Mouse (Mus musculus) embryo, embryonic 10 days (tissue): ENCODE results near the gene Slc35f6.
A peak's percentile ranks its signal among the peaks of the same experiment; 100 is the strongest.

Source experiments
- DNase-seq: peaks from one replicate; pipeline ENCODE4 v3.0.0-alpha.2; 2015; ENCODE audit warnings: low spot score

The Slc35f6 gene

DNA sequence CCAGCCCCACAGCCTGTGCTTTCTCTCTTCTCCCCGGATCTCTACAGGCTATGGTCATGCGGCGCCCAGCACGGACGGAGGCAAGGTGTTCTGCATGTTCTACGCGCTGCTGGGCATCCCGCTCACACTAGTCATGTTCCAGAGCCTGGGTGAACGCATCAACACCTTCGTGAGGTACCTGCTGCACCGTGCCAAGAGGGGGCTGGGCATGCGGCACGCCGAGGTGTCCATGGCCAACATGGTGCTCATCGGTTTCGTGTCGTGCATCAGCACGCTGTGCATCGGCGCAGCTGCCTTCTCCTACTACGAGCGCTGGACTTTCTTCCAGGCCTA, 25.9 kb upstream of the Slc35f6 start:
- DNase-seq: no peak

DNA sequence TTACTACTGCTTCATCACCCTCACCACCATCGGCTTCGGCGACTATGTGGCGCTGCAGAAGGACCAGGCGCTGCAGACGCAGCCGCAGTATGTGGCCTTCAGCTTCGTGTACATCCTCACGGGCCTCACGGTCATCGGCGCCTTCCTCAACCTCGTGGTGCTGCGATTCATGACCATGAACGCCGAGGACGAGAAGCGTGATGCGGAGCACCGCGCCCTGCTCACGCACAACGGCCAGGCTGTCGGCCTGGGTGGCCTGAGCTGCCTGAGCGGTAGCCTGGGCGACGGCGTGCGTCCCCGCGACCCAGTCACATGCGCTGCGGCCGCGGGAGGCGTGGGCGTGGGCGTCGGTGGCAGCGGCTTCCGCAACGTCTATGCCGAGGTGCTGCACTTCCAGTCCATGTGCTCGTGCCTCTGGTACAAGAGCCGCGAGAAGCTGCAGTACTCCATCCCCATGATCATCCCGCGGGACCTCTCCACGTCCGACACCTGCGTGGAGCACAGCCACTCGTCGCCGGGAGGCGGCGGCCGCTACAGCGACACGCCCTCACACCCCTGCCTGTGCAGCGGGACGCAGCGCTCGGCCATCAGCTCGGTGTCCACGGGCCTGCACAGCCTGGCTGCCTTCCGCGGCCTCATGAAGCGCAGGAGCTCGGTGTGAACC, 25.4 kb upstream of the Slc35f6 start:
- peak; percentile 59 for DNase-seq

- no peak for DNase-seq
Measured at GRCm38 (mm10) chr5:30622841-30623185, 24.9 kb upstream of the Slc35f6 start.

- no peak for DNase-seq
Measured at GRCm38 (mm10) chr5:30623380-30623779, 24.4 kb upstream of the Slc35f6 start.

GRCm38 (mm10) chr5:30624311-30624710, 23.4 kb upstream of the Slc35f6 start:
- no peak for DNase-seq

GRCm38 (mm10) chr5:30624908-30625307, 22.8 kb upstream of the Slc35f6 start:
- DNase-seq: no peak

GRCm38 (mm10) chr5:30625379-30625778, 22.4 kb upstream of the Slc35f6 start:
- DNase-seq: no peak

- DNase-seq: no peak
Measured at GRCm38 (mm10) chr5:30626331-30627105, 21.2 kb upstream of the Slc35f6 start.

DNA sequence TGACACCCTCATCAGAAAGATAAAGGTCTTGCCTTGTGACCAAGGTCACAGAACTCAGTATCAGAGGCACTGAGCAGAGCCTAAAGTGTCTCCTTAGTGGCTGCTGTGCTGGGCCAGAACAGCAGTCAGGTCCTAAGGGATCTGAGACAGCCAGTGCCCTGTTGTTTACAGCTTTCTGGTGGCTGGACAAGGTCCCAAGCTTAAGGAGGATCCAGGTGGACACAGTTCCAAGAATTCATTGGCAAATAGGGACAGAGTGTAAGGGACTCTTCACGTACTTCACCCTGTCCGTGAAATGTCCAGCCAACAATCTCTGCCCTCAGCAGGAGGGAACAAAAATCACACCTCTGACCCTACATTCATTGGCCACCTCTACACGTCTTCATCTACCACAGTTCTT, 19.2 kb upstream of the Slc35f6 start:
- DNase-seq: no peak

DNA sequence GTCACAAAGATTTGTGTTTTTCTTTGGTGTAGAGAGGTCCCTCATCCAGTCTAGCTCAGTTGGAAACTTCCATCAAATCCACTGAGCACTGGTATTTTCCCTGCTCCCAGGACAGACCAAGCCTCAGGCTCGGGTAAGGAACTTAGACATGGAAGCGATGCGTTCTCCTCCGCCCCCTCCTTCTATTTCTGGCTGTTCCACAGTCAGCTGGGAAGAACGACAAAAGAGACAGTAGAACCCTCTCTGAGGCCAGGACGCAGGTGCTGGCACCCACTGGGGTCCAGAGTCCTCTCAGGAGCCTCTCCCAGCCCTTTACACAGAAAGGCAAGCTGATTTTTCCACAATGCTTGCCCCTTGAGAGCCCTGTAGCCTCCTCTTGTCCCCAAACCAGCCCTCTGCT, 17.3 kb upstream of the Slc35f6 start:
- no peak for DNase-seq

- DNase-seq: no peak
Measured at GRCm38 (mm10) chr5:30632134-30632533, 15.6 kb upstream of the Slc35f6 start.

GRCm38 (mm10) chr5:30636994-30637393, 10.7 kb upstream of the Slc35f6 start:
- no peak for DNase-seq

DNA sequence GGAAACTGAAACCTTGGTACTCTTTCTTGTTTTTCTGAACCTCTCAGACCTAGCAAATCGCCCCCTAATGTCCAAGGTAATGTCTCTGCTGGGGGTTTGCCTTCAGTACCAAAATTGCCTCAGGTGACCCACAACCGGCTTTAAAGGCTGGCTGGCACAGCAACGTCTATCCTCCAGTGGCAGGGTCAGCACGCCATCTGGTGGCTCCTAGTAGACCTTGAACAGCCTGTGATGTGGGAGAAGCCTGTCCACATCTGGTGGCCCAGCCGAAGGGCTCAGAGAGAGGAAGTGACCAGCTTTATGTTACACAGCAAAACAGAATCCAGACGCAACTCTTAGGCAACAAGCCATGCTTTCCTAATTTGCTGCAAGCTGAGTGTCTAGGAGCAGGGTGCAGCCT, 9.7 kb upstream of the Slc35f6 start:
- DNase-seq: peak; percentile 92

GRCm38 (mm10) chr5:30643477-30644179, 4.1 kb upstream of the Slc35f6 start:
- no peak for DNase-seq

GRCm38 (mm10) chr5:30646036-30646435, 1.7 kb upstream of the Slc35f6 start:
- DNase-seq: no peak

DNA sequence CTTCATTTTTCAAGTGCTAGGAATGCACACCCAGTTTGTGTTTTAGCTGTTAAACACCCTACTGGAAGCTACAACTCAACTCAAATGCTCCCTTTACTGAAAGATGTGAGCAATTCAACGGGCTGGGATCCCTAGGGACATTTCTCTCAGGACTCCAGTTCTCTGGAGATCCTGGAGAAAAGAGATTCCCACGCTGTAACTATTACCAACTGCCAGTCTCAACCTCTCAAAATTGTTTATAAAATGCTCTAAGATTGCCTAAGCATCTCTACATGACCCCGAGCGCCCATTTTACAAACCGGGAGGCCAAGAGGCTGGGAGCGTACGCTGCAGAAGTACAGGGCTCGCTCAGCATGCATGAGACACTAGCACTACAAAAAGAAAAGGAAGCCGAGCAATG, 337 bp upstream of the Slc35f6 start:
- DNase-seq: no peak

- DNase-seq: no peak
Measured at GRCm38 (mm10) chr5:30649558-30649957, 1.8 kb downstream of the Slc35f6 start.

DNA sequence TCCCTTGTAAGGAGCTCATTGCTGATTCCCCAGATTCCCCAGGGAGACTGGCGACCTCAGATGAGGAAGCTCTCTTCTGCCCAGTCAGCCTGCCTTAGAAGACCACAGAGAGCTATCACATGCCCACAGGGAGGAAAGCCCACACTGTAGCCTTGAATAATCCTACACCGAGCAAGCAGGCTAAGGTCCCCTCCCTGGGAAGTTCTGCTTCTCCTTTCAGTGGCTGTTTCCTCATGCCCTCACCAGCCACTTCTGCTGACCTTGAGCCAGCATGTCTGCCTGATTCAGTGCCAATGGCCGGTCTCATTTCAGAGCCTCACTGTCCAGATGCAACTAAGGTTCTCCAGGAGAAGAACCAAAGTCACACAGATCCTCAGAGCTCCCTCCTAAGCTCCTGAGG, 3.0 kb downstream of the Slc35f6 start:
- DNase-seq: no peak

DNA sequence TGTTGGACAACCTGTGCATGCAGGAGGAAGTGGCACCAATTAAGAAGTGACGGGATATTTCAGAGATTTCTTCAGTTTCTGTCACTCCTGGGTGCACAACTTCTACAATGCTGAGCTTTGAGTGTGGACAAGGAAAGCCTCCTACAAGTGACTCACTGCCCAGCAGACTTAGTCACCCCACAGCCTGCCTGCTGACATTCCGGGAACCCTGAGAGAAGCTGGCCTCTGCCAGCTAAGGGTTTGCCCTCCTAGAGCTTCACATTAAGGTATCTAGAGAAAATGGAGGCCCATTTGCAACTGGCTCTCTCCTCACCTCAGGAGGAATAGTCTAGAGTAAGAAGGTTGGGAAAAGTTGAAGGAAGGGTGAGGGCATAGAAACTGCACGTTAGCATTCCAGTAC, 3.8 kb downstream of the Slc35f6 start:
- no peak for DNase-seq

GRCm38 (mm10) chr5:30653246-30653645, 5.5 kb downstream of the Slc35f6 start:
- DNase-seq: no peak

GRCm38 (mm10) chr5:30655042-30655441, 7.3 kb downstream of the Slc35f6 start:
- no peak for DNase-seq

DNA sequence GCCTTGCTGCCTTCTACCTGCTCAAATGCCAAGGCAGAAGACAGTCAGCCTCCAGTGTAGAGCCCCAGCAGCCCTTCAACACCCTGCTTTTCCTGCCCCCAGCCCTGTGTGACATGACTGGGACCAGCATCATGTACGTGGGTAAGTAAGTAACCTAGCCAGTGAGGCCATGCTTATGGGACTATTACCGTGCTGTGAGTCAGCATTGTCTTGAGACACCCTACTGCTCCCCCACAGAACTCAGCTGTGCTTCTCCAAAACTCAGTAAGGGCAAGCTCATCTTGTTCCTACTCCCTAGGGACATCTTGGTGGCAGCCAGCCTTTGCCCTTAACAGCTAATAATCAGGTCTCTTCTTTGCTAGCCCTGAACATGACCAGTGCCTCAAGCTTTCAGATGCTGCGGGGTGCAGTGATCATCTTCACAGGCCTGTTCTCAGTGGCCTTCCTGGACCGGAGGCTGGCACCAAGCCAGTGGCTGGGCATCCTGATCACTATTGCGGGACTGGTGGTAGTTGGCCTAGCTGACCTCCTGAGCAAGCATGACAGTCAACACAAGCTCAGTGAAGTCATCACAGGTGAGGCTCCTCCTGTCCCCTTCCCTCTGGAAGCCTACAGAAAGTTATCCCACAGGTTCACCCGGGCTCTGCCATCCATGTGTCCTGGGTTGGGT, 7.9 kb downstream of the Slc35f6 start:
- DNase-seq: no peak

GRCm38 (mm10) chr5:30659042-30659441, 11.3 kb downstream of the Slc35f6 start:
- no peak for DNase-seq
